Mouse (Mus musculus) lung, postnatal 0 days (tissue): ENCODE results near the gene Nup88. TPM values are rescaled to one million over a fixed set of nuclear protein-coding genes. Genes with fewer than 3 reads are reported as not detected.
A peak's percentile ranks its signal among the peaks of the same experiment; 100 is the strongest.

Experiments used
- ATAC-seq: fragments of 200-750 bp; cut with Nextera tagmentation; 2 replicates; pipeline ENCODE4 v1.8.0; 2017; ENCODE audit warnings: moderate library complexity
- DNase-seq: peaks from one replicate; pipeline ENCODE4 v3.0.0-alpha.2; 2016; ENCODE audit warnings: low spot score
- H3K27ac ChIP-seq: fragments of 300-500 bp; sonication (generic); 2 replicates; pipeline ENCODE4 v1.5.1; 2014; ENCODE audit warnings: antibody characterized with exemption, mild to moderate bottlenecking, low read length, mixed read lengths
- H3K27me3 ChIP-seq: fragments of 300-500 bp; sonication (generic); replicated peaks from 2 replicates; pipeline ENCODE4 v1.6.1; 2014; ENCODE audit warnings: low read length, mixed read lengths; ENCODE audit not compliant: insufficient read depth
- H3K36me3 ChIP-seq: fragments of 300-500 bp; sonication (generic); 2 replicates; pipeline ENCODE4 v1.6.1; 2014; ENCODE audit warnings: low read length, mixed read lengths; ENCODE audit not compliant: insufficient read depth
- H3K4me1 ChIP-seq: fragments of 300-500 bp; sonication (generic); 2 replicates; pipeline ENCODE4 v1.6.1; 2014; ENCODE audit warnings: antibody characterized with exemption, low read depth, low read length, mixed read lengths; ENCODE audit not compliant: insufficient read depth
- H3K4me2 ChIP-seq: fragments of 300-500 bp; sonication (generic); replicated peaks from 2 replicates; pipeline ENCODE4 v1.6.1; 2014; ENCODE audit warnings: low read depth, mild to moderate bottlenecking, low read length, moderate library complexity, mixed read lengths
- H3K4me3 ChIP-seq: fragments of 300-500 bp; sonication (generic); 2 replicates; pipeline ENCODE4 v1.5.1; 2014; ENCODE audit warnings: low read depth, low read length
- H3K9ac ChIP-seq: fragments of 300-500 bp; sonication (generic); replicated peaks from 2 replicates; pipeline ENCODE4 v1.6.1; 2014; ENCODE audit warnings: low read depth, mild to moderate bottlenecking
- H3K9me3 ChIP-seq: fragments of 300-500 bp; sonication (generic); 2 replicates; pipeline ENCODE4 v1.6.1; 2016; ENCODE audit warnings: low read length, mixed read lengths
- CTCF ChIP-seq: IDR thresholded peaks from 2 replicates; pipeline ENCODE4 v1.5.1; 2016; ENCODE audit warnings: antibody characterized with exemption, mild to moderate bottlenecking
- EP300 ChIP-seq: IDR thresholded peaks from 2 replicates; pipeline ENCODE4 v1.6.1; 2016; ENCODE audit warnings: antibody characterized with exemption, mild to moderate bottlenecking, control low read depth
- WGBS: fragments of 180-500 bp; shearing (Covaris S2); extraction: QIAGEN DNeasy Blood & Tissue Kit; methylation state at CpG from one replicate; pipeline ENCODE4 v1.1.7; 2014; 5-methylcytosine and 5-hydroxymethylcytosine counted together
- polyA plus RNA-seq: library from polyadenylated mRNA; unstranded; fragments of >200 nt; fragmentation: Nextera tagmentation; extraction: Ambion mirVana; gene quantifications from 2 replicates; pipeline ENCODE4 v1.2.1, GENCODE M21; 2015

Gene Nup88
- polyA plus RNA-seq, 1 experiment from 2014 or later = 56.6 TPM

DNA sequence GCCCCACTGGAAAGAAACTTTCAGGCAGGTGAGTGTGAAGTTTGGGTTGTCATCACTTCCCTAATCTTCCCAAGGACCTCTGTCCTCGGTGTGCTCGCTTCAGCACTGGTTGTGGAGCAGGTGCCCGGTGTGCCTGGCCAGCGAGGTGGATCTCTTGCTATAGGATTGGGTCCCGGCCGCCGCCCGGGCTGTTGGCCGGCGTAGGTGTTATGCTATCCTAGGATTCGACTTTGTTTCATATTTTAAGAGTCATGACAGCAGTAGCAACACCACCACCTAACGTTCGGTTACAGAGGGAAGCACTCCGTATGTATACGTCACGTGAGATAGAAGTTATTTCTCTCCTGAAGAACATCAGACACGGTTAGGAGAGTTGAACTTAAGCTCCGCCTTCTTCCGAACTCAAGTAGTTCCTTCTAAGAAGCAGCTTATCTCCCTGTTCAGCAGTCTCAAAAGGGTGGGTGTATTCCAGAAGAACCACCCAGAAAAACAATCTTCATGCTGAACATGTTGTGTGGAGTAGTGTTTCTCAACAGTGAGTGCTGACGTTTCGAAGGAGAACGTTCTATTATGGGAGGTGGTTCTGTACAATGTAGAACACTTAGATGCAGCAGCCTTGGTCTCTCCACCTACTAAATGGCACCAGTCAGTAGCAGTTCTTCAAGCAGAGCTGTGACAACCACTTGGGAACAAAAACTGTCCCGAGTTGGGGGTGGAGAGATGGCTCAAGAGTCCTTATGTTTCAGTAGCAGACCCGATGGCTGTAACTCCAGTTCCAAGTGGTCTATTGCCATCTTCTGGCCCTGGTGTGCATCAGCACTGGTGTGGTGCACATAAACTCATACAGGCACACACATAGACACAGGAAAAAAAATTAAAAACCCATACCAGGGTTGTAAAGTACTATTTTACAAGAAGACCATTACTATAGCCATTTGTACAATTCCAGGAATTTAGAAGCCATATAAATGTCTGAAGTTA, 1.1 kb upstream of the Nup88 start:
- peak; percentile 87 for DNase-seq
- Histone ChIP-seq H3K4me3 (peak overlapping the region; percentile 90), H3K9me3 (no peaks in the 10 kb centered on the region), H3K27me3 (no peaks in the 10 kb centered on the region), H3K4me1 (no peaks in the 10 kb centered on the region), H3K4me2 (peak overlapping the region; percentile 72), H3K36me3 (peaks cover 24% of the 10 kb centered on the region; the same call in 1 of the 2 replicates), H3K27ac (peak overlapping the region; percentile 87), H3K9ac (peak overlapping the region; percentile 44)
- peak; percentile 46 for ATAC-seq
- WGBS = 11% methylated on average over 24 of the region's 24 CpGs
- peak; percentile 70 for TF ChIP-seq EP300
- TF ChIP-seq CTCF = peak; percentile 48

- Histone ChIP-seq H3K27me3 (no peaks in the 10 kb centered on the region), H3K36me3 (peaks cover 17% of the 10 kb centered on the region; the same call in 1 of the 2 replicates), H3K27ac (peak overlapping the region; percentile 76), H3K9ac (peak overlapping the region; percentile 76), H3K4me2 (peak overlapping the region; percentile 72), H3K4me3 (peak overlapping the region; percentile 90), H3K9me3 (no peaks in the 10 kb centered on the region), H3K4me1 (no peaks in the 10 kb centered on the region)
- no peak for TF ChIP-seq EP300
- no peak for TF ChIP-seq CTCF
- peak; percentile 26 for DNase-seq
- WGBS = 0% methylated on average over 25 of the region's 25 CpGs
- ATAC-seq = no peak
Measured at GRCm38 (mm10) chr11:70969271-70969794, 440 bp downstream of the Nup88 start.

DNA sequence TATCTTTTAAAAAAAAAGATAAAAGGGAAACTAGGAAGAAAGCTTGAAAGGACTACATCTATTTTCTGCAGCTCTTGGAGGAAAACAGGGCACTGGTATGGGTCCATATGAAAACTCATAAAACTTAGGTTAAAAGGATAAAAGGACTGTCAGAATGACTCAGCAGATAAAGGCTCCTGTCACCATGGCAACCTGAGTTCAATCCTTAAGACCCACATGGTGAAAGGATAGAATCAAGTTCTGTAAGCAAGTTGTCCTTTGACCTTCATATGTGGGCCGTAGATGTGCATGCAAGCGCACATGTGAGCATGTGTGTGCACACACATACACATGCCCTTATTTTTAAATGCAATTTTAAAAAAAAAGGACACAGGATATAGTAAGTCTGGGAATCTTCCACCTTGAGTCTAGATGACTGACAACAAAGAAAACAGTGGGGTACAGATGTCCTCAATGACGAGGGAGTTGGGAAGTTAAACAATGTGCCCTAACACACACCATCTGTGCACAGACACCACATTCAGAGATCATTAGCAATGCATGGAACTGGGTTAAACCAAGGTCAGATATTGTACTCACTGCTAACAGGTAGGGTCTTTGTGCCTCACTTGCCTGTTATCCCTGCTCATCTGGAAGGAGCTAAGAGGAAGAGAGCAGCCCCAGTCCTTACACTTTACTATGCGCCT, 5.4 kb downstream of the Nup88 start:
- Histone ChIP-seq H3K36me3 (peaks cover 24% of the 10 kb centered on the region), H3K27me3 (no peaks in the 10 kb centered on the region), H3K9ac (no peak overlapping the region), H3K4me3 (no peak overlapping the region), H3K4me2 (no peak overlapping the region), H3K27ac (no peak overlapping the region), H3K9me3 (no peaks in the 10 kb centered on the region), H3K4me1 (no peaks in the 10 kb centered on the region)
- TF ChIP-seq CTCF (no peak), EP300 (no peak)
- WGBS = 85% methylated on average over 4 of the region's 4 CpGs
- DNase-seq (no peak), ATAC-seq (no peak)

GRCm38 (mm10) chr11:70960786-70961554, 8.8 kb downstream of the Nup88 start:
- no peak for ATAC-seq
- DNase-seq = no peak
- Histone ChIP-seq H3K4me2 (no peak overlapping the region), H3K9me3 (no peaks in the 10 kb centered on the region), H3K9ac (no peak overlapping the region), H3K4me3 (no peak overlapping the region), H3K27me3 (no peaks in the 10 kb centered on the region), H3K27ac (no peak overlapping the region), H3K4me1 (no peaks in the 10 kb centered on the region), H3K36me3 (peaks cover 37% of the 10 kb centered on the region)
- 94% methylated on average over 5 of the region's 5 CpGs for WGBS
- TF ChIP-seq EP300 (no peak), CTCF (no peak)

GRCm38 (mm10) chr11:70954711-70955110, 15.1 kb downstream of the Nup88 start:
- TF ChIP-seq EP300 = no peak
- no peak for TF ChIP-seq CTCF
- Histone ChIP-seq H3K27ac (no peak overlapping the region), H3K9me3 (no peaks in the 10 kb centered on the region), H3K9ac (no peak overlapping the region), H3K4me1 (no peaks in the 10 kb centered on the region), H3K27me3 (no peaks in the 10 kb centered on the region), H3K4me3 (no peak overlapping the region), H3K36me3 (peaks cover 47% of the 10 kb centered on the region), H3K4me2 (no peak overlapping the region)
- DNase-seq (no peak), ATAC-seq (no peak)
- 93% methylated on average over 4 of the region's 4 CpGs for WGBS
